Mouse (Mus musculus) lung, adult 2 months (tissue): ENCODE results near the gene Tnni3. TPM values are rescaled to one million over a fixed set of nuclear protein-coding genes. Genes with fewer than 3 reads are reported as not detected.

Experiments
- DNase-seq: peaks from one replicate; pipeline ENCODE4 v3.0.0; 2022
- H3K4me1 ChIP-seq: fragments of 200-500 bp; 2 replicates; pipeline ENCODE4 v1.6.1; 2011; ENCODE audit warnings: low read length; ENCODE audit not compliant: control insufficient read depth, insufficient read depth
- H3K4me3 ChIP-seq: fragments of 200-500 bp; replicated peaks from 2 replicates; pipeline ENCODE3; 2011; ENCODE audit warnings: low read depth, mild to moderate bottlenecking, control low read depth, low read length; ENCODE audit errors: extremely low read depth
- CTCF ChIP-seq: fragments of 200-500 bp; IDR thresholded peaks from 2 replicates; pipeline ENCODE4 v1.5.1; 2011; ENCODE audit warnings: mild to moderate bottlenecking, low read length, control low read depth; ENCODE audit not compliant: insufficient read depth
- POLR2A ChIP-seq: fragments of 200-500 bp; IDR thresholded peaks from 2 replicates; pipeline ENCODE4 v1.6.1; 2011; ENCODE audit warnings: low read depth, mild to moderate bottlenecking, control low read depth, low read length, borderline replicate concordance; ENCODE audit errors: extremely low read depth
- WGBS: fragments of 180-500 bp; shearing (Covaris S2); methylation state at CpG from one replicate; pipeline ENCODE4 v1.1.7; 2018; 5-methylcytosine and 5-hydroxymethylcytosine counted together
- polyA plus RNA-seq: library from polyadenylated mRNA; depleted of rRNA; stranded (reverse); fragments of >200 nt; gene quantifications from 2 replicates; pipeline ENCODE4 v1.2.3, GENCODE M21; 2012

Gene Tnni3
- polyA plus RNA-seq, 1 experiment = 428 TPM

GRCm38 (mm10) chr7:4521231-4522003, 2.6 kb downstream of the Tnni3 start:
- no peak for DNase-seq

DNA sequence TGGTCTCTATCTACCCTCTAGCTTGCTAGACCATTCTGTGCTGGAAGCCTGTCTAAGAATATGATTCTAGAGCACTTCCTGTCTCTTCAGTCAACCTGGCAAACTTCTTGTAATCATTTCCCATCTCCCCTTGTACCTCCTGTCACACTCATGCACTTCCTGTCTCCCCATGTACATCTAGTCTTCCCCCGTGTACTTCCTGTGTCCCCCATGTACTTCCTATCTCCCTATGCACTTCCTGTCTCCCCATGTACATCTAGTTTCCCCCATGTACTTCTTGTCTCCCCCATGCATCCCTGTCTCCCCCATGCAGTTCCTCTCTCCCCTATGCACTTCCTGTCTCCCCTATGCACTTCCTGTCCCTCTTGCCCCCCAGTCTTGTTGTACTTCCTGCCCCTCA, 5.5 kb downstream of the Tnni3 start:
- WGBS = 34% methylated on average over 1 of the region's 1 CpGs
- DNase-seq = no peak
- TF ChIP-seq CTCF (no peak), POLR2A (no peak)

More at GRCm38 (mm10) chr7:4521231-4522003, 2.6 kb downstream of the Tnni3 start:
- TF ChIP-seq CTCF (no peak), POLR2A (no peak)
- H3K4me1 ChIP-seq = no peaks in the 10 kb centered on the region
- 34% methylated on average over 32 of the region's 32 CpGs for WGBS
- no peak overlapping the region for H3K4me3 ChIP-seq

GRCm38 (mm10) chr7:4516332-4517050, 7.5 kb downstream of the Tnni3 start, which contains the start of gene Tnnt1:
Gene Tnnt1, minus strand, starts transcription at chr7:4516382.
- Histone ChIP-seq H3K4me1 (no peaks in the 10 kb centered on the region), H3K4me3 (no peak within 1 kb of the TSS)
- no peak for DNase-seq
- TF ChIP-seq POLR2A (no peak), CTCF (no peak)
- WGBS = 40% methylated on average over 4 of the region's 4 CpGs

More for the DNA sequence above, 5.5 kb downstream of the Tnni3 start:
- no peak overlapping the region for H3K4me3 ChIP-seq
- H3K4me1 ChIP-seq = no peaks in the 10 kb centered on the region

DNA sequence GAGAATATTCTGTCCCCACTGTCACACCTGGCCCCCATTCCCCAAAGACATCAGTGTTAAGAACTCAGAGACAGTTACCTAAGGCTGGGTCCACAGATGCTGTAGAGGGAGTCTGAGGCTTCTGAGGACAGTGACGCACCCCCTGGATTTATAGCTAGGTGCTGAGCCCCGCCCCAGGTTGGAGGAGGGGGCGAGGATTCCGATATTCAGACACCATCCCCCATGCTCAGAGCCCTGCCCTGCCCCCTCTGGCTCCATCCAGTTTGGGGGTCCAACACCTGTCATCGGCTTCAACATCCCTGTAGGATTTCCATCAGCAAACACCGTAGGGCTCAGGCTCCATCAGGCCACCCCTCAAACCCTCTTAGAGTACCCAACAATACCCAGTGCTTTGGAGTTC, 8.2 kb downstream of the Tnni3 start:
- TF ChIP-seq CTCF (no peak), POLR2A (no peak)
- no peak for DNase-seq
- Histone ChIP-seq H3K4me3 (no peak overlapping the region), H3K4me1 (no peaks in the 10 kb centered on the region)
- 63% methylated on average over 6 of the region's 6 CpGs for WGBS

- WGBS = 63% methylated on average over 6 of the region's 6 CpGs
- Histone ChIP-seq H3K4me1 (no peaks in the 10 kb centered on the region), H3K4me3 (no peak overlapping the region)
- no peak for DNase-seq
- TF ChIP-seq CTCF (no peak), POLR2A (no peak)
Measured at GRCm38 (mm10) chr7:4513829-4514712, 10.0 kb downstream of the Tnni3 start.

- TF ChIP-seq POLR2A (no peak), CTCF (peak; percentile 80)
Measured at GRCm38 (mm10) chr7:4513236-4513635, 10.8 kb downstream of the Tnni3 start.

DNA sequence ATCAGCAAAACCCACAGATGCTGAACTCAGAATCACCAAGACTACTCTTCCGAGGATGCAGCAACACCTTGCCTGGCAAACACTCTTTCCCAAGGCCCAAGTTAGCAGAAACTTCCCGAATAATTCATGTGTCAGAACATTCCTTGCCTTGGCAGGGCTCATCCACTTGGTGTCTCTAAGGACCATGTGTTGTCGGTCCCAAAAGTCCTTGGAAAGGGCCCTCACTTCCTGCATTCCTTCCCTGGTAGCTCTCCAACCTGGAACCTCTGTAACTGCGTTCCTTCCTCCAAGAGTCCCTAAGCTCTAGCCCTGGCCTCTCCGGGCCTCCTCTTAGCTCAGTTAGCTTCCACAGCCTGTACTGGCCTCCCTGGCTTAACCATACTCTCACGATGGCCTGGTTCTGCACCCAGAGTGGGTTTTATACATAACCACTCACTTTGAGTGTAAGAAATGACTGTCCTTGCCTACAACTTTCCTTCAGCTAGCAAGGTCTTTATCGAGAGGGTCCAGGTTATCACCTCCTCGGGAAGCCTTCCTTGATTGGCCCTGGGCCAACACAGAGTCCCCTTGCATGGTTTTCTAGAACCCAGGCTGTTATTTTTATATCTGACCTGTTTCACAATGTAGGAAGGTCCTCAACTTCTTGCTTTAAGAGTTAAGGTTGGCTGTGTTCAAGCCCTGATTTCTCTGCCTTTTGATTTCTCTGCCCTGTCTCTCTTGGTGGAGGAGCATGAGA, 12.4 kb downstream of the Tnni3 start:
- Histone ChIP-seq H3K4me3 (no peak overlapping the region), H3K4me1 (no peaks in the 10 kb centered on the region)
- DNase-seq = no peak
- TF ChIP-seq CTCF = no peak
- no peak for TF ChIP-seq POLR2A
- 45% methylated on average over 8 of the region's 8 CpGs for WGBS

More at GRCm38 (mm10) chr7:4513236-4513635, 10.8 kb downstream of the Tnni3 start:
- no peak for DNase-seq
- no peak overlapping the region for H3K4me3 ChIP-seq
- 30% methylated on average over 13 of the region's 13 CpGs for WGBS
- no peaks in the 10 kb centered on the region for H3K4me1 ChIP-seq

- no peak overlapping the region for H3K4me3 ChIP-seq
- 20% methylated on average over 24 of the region's 24 CpGs for WGBS
- peak; percentile 62 for DNase-seq
- H3K4me1 ChIP-seq = no peaks in the 10 kb centered on the region
- TF ChIP-seq POLR2A = no peak
- peak; percentile 66 for TF ChIP-seq CTCF
Measured at GRCm38 (mm10) chr7:4509863-4510608, 14.0 kb downstream of the Tnni3 start.
